Mouse (Mus musculus) liver, embryonic 15.5 days (tissue): Measurements from ENCODE around the gene Hdac5. TPM values are rescaled to one million over a fixed set of nuclear protein-coding genes. Genes with fewer than 3 reads are reported as not detected.

Experiments used
- ATAC-seq: fragments of 200-750 bp; cut with Nextera tagmentation; 2 replicates; pipeline ENCODE4 v1.8.0; 2017; ENCODE audit warnings: moderate number of reproducible peaks, mild to moderate bottlenecking, moderate library complexity; ENCODE audit not compliant: insufficient read depth
- H3K27ac ChIP-seq: fragments of 300-500 bp; sonication (generic); replicated peaks from 2 replicates; pipeline ENCODE4 v1.5.1; 2015; ENCODE audit warnings: mild to moderate bottlenecking, inconsistent platforms
- H3K27me3 ChIP-seq: fragments of 300-500 bp; sonication (generic); 2 replicates; pipeline ENCODE4 v1.6.1; 2015; ENCODE audit warnings: mild to moderate bottlenecking, inconsistent platforms
- H3K36me3 ChIP-seq: fragments of 300-500 bp; sonication (generic); replicated peaks from 2 replicates; pipeline ENCODE4 v1.6.1; 2015; ENCODE audit warnings: moderate library complexity, mild to moderate bottlenecking, inconsistent platforms
- H3K4me1 ChIP-seq: fragments of 300-500 bp; sonication (generic); replicated peaks from 2 replicates; pipeline ENCODE4 v1.6.1; 2015; ENCODE audit warnings: inconsistent platforms
- H3K4me2 ChIP-seq: fragments of 300-500 bp; sonication (generic); 2 replicates; pipeline ENCODE4 v1.6.1; 2015; ENCODE audit warnings: moderate library complexity, mild to moderate bottlenecking, inconsistent platforms
- H3K4me3 ChIP-seq: fragments of 300-500 bp; sonication (generic); replicated peaks from 2 replicates; pipeline ENCODE4 v1.5.1; 2015; ENCODE audit warnings: mild to moderate bottlenecking, inconsistent platforms
- H3K9ac ChIP-seq: fragments of 300-500 bp; sonication (generic); 2 replicates; pipeline ENCODE4 v1.6.1; 2015; ENCODE audit warnings: moderate library complexity, mild to moderate bottlenecking, inconsistent platforms
- H3K9me3 ChIP-seq: fragments of 300-500 bp; sonication (generic); replicated peaks from 2 replicates; pipeline ENCODE4 v1.6.1; 2016; ENCODE audit warnings: inconsistent platforms
- WGBS: fragments of 180-500 bp; shearing (Covaris S2); methylation state at CpG from one replicate; pipeline ENCODE4 v1.1.7; 2015; ENCODE audit warnings: mixed read lengths; ENCODE audit not compliant: insufficient replicate concordance; 5-methylcytosine and 5-hydroxymethylcytosine counted together
- polyA plus RNA-seq: library from polyadenylated mRNA; unstranded; fragments of >200 nt; fragmentation: Nextera tagmentation; extraction: Ambion mirVana; gene quantifications from 2 replicates; pipeline ENCODE4 v1.2.1, GENCODE M21; 2015

Hdac5 gene
- polyA plus RNA-seq, 1 experiment from 2014 or later, result 17.5 TPM

GRCm38 (mm10) chr11:102236022-102236421 lies 6.1 kb upstream of the Hdac5 start:
- H3K27me3 ChIP-seq, result peaks cover 22% of the 10 kb centered on the region
- H3K4me3 ChIP-seq, result no peak overlapping the region
- H3K36me3 ChIP-seq, result no peaks in the 10 kb centered on the region
- H3K9me3 ChIP-seq, result no peaks in the 10 kb centered on the region
- no peak overlapping the region for H3K4me2 ChIP-seq
- H3K4me1 ChIP-seq, result peaks cover 15% of the 10 kb centered on the region; the same call in 1 of the 2 replicates
- 15% methylated on average over 2 of the region's 2 CpGs for whole genome bisulfite sequencing
- H3K9ac ChIP-seq, result no peak overlapping the region
- no peak overlapping the region for H3K27ac ChIP-seq
- no peak for ATAC-seq

GRCm38 (mm10) chr11:102229331-102229953 lies 524 bp downstream of the Hdac5 start:
- Histone ChIP-seq H3K9ac (peak overlapping the region; percentile 88), H3K4me2 (peak overlapping the region; percentile 96), H3K4me3 (peak overlapping the region; percentile 84), H3K9me3 (no peaks in the 10 kb centered on the region), H3K27me3 (peaks cover 59% of the 10 kb centered on the region), H3K36me3 (no peaks in the 10 kb centered on the region), H3K27ac (peak overlapping the region; percentile 83), H3K4me1 (peaks cover 34% of the 10 kb centered on the region)
- WGBS, result under 1% methylated on average over 47 of the region's 47 CpGs
- ATAC-seq, result peak; percentile 60

- WGBS, result 18% methylated on average over 7 of the region's 7 CpGs
- no peak for ATAC-seq
- Histone ChIP-seq H3K27ac (no peak overlapping the region), H3K9ac (peak overlapping the region; percentile 88), H3K36me3 (no peaks in the 10 kb centered on the region), H3K4me1 (peaks cover 40% of the 10 kb centered on the region), H3K9me3 (no peaks in the 10 kb centered on the region), H3K27me3 (peaks cover 66% of the 10 kb centered on the region), H3K4me3 (peak overlapping the region; percentile 84), H3K4me2 (peak overlapping the region; percentile 96)
These were observed 1.2 kb downstream of the Hdac5 start for GRCm38 (mm10) chr11:102228646-102229268.

GRCm38 (mm10) chr11:102228191-102228545 lies 1.8 kb downstream of the Hdac5 start:
- peaks cover 72% of the 10 kb centered on the region for H3K27me3 ChIP-seq

GRCm38 (mm10) chr11:102227270-102228190 lies 2.4 kb downstream of the Hdac5 start:
- Histone ChIP-seq H3K9me3 (no peaks in the 10 kb centered on the region), H3K4me3 (no peak overlapping the region; the same call in 1 of the 2 replicates), H3K9ac (no peak overlapping the region), H3K27ac (no peak overlapping the region), H3K27me3 (peaks cover 70% of the 10 kb centered on the region), H3K4me1 (peaks cover 50% of the 10 kb centered on the region), H3K4me2 (peak overlapping the region; percentile 96), H3K36me3 (no peaks in the 10 kb centered on the region)
- WGBS, result 47% methylated on average over 12 of the region's 12 CpGs
- ATAC-seq, result no peak

More at GRCm38 (mm10) chr11:102228191-102228545, 1.8 kb downstream of the Hdac5 start:
- no peak overlapping the region for H3K27ac ChIP-seq
- H3K9ac ChIP-seq, result no peak overlapping the region
- ATAC-seq, result no peak
- H3K36me3 ChIP-seq, result no peaks in the 10 kb centered on the region
- peak overlapping the region; percentile 96 for H3K4me2 ChIP-seq
- peaks cover 44% of the 10 kb centered on the region for H3K4me1 ChIP-seq
- 32% methylated on average over 9 of the region's 9 CpGs for WGBS
- H3K9me3 ChIP-seq, result no peaks in the 10 kb centered on the region
- H3K4me3 ChIP-seq, result no peak overlapping the region; the same call in 1 of the 2 replicates

GRCm38 (mm10) chr11:102226067-102226978 lies 3.6 kb downstream of the Hdac5 start:
- no peak overlapping the region for H3K9ac ChIP-seq

GRCm38 (mm10) chr11:102225221-102225620 lies 4.7 kb downstream of the Hdac5 start:
- H3K4me3 ChIP-seq, result no peak overlapping the region
- H3K9me3 ChIP-seq, result no peaks in the 10 kb centered on the region
- H3K4me2 ChIP-seq, result peak overlapping the region; percentile 53; the same call in 1 of the 2 replicates
- ATAC-seq, result no peak
- no peaks in the 10 kb centered on the region for H3K36me3 ChIP-seq
- no peak overlapping the region for H3K9ac ChIP-seq
- H3K4me1 ChIP-seq, result peaks cover 60% of the 10 kb centered on the region
- peaks cover 72% of the 10 kb centered on the region for H3K27me3 ChIP-seq
- WGBS, result 53% methylated on average over 5 of the region's 5 CpGs
- no peak overlapping the region for H3K27ac ChIP-seq

More at GRCm38 (mm10) chr11:102226067-102226978, 3.6 kb downstream of the Hdac5 start:
- no peak overlapping the region for H3K4me2 ChIP-seq
- H3K9me3 ChIP-seq, result no peaks in the 10 kb centered on the region
- H3K27ac ChIP-seq, result no peak overlapping the region
- peaks cover 72% of the 10 kb centered on the region for H3K27me3 ChIP-seq
- ATAC-seq, result no peak
- H3K36me3 ChIP-seq, result no peaks in the 10 kb centered on the region
- no peak overlapping the region for H3K4me3 ChIP-seq
- 66% methylated on average over 12 of the region's 12 CpGs for WGBS
- peaks cover 59% of the 10 kb centered on the region for H3K4me1 ChIP-seq

GRCm38 (mm10) chr11:102224686-102225085 lies 5.3 kb downstream of the Hdac5 start:
- no peak for ATAC-seq
- peaks cover 62% of the 10 kb centered on the region for H3K4me1 ChIP-seq
- no peak overlapping the region for H3K27ac ChIP-seq
- no peak overlapping the region for H3K9ac ChIP-seq
- 16% methylated on average over 22 of the region's 22 CpGs for WGBS
- no peak overlapping the region for H3K4me3 ChIP-seq
- peak overlapping the region; percentile 53 for H3K4me2 ChIP-seq
- H3K9me3 ChIP-seq, result no peaks in the 10 kb centered on the region
- H3K36me3 ChIP-seq, result no peaks in the 10 kb centered on the region
- H3K27me3 ChIP-seq, result peaks cover 70% of the 10 kb centered on the region

GRCm38 (mm10) chr11:102223166-102223565 lies 6.8 kb downstream of the Hdac5 start:
- peaks cover 55% of the 10 kb centered on the region for H3K27me3 ChIP-seq
- no peak overlapping the region for H3K9ac ChIP-seq
- no peak for ATAC-seq
- H3K27ac ChIP-seq, result no peak overlapping the region
- 20% methylated on average over 6 of the region's 6 CpGs for WGBS
- peaks cover 62% of the 10 kb centered on the region for H3K4me1 ChIP-seq
- H3K36me3 ChIP-seq, result no peaks in the 10 kb centered on the region
- no peak overlapping the region for H3K4me2 ChIP-seq
- H3K9me3 ChIP-seq, result no peaks in the 10 kb centered on the region
- H3K4me3 ChIP-seq, result no peak overlapping the region

- no peaks in the 10 kb centered on the region for H3K9me3 ChIP-seq
- WGBS, result 43% methylated on average over 8 of the region's 8 CpGs
- H3K4me1 ChIP-seq, result peaks cover 70% of the 10 kb centered on the region
- no peaks in the 10 kb centered on the region for H3K36me3 ChIP-seq
- no peak overlapping the region for H3K27ac ChIP-seq
- ATAC-seq, result no peak
- H3K4me2 ChIP-seq, result no peak overlapping the region
- no peak overlapping the region for H3K9ac ChIP-seq
- H3K4me3 ChIP-seq, result no peak overlapping the region
- peaks cover 43% of the 10 kb centered on the region for H3K27me3 ChIP-seq
These were observed 8.0 kb downstream of the Hdac5 start for GRCm38 (mm10) chr11:102221954-102222351.
